Mouse (Mus musculus) kidney, postnatal 14 days (tissue): ENCODE results near the gene Slc44a5.
"Not testable (repeated sequence)": the region's sequence is repeated elsewhere in the genome, so short reads cannot be mapped to it uniquely, and the experiment has no call there.

Experiments used
- DNase-seq: peaks from one replicate; pipeline ENCODE4 v3.0.0; 2022; ENCODE audit warnings: mixed read lengths

Gene Slc44a5

DNA sequence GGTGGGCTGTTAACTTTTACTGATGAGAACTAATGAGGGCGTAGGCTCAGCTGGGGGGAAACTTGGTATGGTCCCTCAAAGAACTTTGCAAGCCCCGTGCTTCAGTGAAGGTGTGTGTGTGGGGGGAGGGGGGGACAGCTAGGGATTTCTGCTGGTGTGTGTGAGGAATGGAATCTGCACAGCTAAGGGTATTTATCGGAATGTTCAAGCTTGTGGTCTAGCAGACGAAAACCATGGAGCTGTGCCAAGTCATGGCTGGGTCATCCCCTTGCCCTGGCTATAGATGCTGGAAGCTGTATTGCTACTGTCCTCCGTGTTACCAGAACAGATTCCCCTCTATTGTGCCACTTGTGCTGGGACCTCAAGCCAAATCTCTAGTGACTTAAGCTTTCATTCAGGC lies 138.0 kb downstream of the Slc44a5 start:
- DNase-seq = peak; percentile 16

DNA sequence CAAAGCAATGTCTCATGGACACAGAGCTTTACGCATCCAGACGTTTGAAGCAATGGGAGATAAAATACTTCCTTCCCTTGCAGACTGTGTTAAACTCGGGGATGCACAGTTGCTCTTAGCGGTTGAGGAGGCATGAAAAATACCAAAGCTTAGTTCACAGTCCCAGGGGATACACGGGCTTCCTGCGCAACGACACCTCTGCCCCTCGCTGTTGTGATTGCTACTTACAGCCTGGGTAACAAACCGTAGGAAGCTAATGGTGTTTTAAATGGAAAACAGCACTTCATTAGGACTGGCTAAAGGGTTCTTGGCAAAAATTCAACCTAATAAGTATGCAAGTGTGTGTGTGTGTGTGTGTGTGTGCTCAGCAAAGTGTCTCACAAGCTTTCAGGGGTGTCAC lies 141.8 kb downstream of the Slc44a5 start:
- DNase-seq = no peak

DNA sequence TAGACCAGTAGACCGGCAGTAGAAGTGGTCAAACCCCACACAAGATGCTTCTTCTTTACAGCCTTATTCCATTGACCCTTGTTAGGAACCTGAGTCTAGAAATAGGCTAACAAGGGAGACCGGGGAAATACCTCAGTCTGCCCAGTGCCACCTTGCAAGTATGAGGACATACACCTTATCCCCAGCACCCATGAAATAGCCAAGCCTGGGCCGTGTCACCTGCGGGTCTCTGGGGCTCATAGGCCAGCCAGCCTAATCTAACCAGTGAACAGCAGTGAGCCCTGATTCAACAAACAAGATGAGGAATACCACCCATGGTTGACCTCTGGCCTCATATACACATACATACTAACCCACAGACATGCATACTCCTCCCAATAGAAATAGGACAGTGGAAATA lies 142.2 kb downstream of the Slc44a5 start:
- no peak for DNase-seq

DNA sequence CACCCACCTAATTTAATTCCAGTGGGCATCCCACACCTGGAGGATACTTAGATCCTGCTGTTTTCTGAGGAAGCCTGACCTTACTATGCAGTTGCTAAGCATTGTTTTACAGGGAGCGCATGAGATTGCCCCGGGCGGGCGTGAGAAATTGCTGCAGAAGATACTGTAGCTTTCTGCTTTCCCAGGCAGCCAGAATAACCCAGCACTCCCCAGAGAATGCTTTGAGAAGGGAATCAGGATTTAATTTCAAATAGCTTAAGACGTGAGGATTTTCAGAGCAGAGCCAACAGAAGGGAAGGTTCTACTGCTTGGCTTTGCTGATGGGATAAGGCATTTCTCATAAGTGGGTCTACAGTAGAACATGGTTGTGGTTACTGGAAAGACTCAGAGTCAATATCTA lies 142.8 kb downstream of the Slc44a5 start:
- no peak for DNase-seq

DNA sequence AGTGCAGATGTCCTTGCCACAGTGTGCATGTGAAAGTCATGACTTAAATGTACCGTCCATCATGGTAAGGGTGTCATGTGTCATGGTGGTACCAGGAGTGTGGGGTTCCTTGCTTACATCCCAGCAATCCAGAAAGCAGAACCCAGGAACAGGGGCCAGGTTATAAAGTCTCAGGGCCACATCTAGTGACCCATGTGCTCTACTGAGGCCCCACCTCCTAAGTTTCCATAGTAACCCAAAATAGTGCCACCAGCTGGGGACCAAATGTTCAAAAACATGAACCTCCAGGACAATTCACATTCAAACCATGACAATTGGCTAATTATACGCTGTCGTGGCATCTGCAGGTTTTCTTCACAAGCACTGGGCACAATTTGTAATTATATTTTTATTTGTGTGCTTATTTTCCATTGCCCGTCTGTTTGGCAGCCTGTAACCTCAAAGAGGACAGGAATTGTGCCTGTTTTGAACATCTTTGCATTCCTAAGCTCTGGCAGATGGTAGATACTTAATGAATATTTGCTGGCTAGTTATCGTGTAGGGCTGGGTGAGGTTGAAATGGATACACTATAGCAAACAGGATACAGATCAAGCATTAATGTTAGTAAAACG lies 145.9 kb downstream of the Slc44a5 start:
- DNase-seq = no peak

DNA sequence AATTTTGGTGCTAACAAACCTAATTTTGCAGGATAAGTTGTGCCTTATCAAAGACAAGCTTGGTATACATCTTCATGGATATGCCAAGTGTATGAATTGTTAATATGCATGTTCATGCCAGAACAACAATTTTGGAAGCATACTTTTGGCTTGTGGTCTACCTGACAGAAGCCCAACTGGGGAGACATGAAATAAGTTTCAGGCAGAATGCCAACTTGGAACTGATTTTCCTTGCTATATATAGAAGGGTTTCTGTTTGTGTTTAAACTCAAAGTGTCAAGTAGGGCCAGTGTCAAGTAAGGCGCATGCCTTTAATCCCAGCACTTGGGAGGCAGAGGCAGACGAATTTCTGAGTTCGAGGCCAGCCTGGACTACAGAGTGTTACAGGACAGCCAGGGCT lies 149.3 kb downstream of the Slc44a5 start:
- no peak for DNase-seq

DNA sequence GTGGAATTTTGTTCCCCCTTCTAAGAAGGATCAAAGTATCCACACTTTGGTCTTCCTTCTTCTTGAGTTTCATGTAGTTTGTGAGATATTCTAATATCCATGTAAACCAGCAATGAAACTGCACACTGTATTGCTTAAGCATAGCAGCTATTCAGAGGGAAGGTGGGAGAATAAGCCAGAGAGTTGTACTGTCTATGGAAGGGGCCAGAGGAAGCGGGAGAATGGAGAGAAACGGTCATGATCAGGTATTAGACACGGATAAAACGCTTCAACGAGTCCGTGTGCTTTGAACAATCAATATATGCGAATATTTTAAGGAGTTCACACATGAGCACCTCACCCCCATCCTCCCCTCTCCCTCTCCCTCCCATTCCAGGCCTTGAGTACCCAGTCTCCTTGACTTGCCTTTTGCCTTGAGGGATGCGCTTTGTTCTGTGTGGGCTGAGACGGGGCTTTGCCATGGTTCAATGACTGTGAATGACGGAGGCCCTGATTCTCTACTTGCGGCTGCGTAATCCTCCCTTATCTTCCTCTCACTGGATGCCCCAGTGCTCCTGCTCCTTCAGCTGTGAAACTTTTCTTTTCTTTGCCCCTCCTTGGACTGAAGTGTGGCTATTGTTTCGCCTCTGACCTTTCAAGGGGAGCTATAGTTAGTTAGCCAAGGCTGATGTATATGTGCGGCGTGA lies 151.8 kb downstream of the Slc44a5 start:
- DNase-seq = no peak

DNA sequence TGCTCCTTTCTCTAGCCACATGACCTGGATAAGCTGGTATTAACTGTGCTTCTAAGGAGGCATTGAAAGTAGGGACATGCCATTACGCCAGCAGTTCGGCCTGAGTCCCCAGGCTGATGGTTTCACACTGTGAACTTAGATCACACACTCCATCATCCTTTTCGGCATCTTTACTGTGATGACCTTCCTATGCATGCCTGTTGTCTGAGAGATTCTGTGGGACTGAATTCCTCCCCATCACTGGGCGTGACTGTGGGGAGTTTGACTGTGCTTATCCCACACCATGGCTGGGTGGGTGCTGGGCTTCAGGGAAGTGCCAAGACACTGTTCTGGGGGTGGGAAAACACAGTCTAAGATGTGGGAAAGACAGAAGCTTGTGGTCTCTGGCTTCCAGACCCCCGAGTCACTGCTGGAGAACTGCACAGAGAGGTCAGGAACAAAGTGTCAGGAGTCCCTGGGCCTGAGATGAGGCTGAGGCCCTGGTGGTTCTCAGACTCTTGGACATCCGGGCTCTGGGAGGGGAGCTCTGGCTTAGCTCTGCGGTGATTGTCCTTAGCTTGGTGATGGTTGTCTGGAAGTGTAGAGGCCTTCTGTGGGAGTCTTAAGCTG lies 152.6 kb downstream of the Slc44a5 start:
- DNase-seq = no peak

DNA sequence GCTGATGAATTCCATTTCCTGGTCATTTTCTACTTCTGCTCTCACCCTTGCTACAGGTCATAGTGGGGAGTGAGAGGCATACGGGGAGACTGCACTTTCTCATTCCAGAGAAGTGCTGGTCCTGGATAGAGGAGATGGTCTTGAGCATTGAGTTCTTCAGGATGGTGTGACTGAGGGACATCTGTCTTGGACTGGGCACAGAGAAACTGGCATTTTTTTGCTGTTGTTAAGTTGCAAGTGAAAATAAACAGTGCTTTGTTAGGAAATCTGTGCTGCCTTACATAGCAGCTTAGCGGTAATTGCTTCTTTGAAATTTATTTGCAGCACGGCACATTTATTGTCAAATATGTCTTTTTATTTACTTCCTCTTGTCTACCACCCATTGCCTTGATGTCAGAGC lies 154.0 kb downstream of the Slc44a5 start:
- no peak for DNase-seq

DNA sequence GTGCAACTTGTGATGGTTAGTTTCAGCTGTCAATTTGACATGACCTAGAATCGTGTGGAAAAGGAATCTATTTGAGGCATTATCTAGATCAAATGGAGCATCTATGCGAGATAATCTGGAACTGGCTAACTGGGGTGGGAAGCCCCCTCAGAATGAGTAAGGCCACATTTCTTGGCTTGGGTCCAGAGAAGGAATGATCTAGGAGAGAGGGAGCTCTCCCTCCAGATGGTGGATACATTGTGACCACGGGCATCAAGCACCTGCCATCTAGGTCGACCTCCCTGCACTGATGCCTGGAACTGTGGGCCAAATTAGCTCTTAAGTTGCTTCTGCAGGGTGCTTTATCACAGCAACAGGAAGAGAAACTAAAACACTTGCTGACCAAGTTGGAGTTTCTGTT lies 155.8 kb downstream of the Slc44a5 start:
- DNase-seq = no peak

DNA sequence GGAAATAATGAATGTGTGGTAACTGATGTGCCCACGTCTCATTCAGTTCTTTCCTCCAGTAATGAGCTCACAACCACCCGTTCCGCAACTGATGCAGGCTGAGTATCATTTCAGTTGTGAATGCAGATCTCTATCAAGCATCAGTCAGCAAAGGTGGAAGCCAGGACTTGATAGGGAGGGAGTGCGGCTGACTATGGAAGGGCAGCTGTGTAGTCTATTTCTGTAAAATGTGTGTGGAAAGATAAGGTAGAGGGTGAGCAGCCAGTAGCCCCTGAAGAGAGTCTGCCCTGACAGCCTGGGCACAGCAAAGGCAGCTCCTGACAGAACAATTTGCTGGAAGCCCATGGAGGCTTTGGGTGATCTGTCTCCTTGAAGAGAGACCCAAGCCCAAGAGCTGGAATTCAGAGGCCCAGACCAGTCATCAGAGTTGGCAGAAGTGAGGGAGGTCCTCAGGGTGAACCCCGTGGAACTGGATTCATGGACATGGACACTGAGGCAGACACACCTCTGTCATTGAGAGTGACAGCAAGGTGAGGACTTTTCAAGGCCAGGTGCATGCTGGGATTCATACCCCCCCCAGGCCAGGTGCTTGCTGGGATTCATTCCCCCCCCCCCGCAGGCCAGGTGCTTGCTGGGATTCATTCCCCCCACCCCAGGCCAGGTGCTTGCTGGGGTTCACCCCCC lies 157.3 kb downstream of the Slc44a5 start:
- DNase-seq = no peak

DNA sequence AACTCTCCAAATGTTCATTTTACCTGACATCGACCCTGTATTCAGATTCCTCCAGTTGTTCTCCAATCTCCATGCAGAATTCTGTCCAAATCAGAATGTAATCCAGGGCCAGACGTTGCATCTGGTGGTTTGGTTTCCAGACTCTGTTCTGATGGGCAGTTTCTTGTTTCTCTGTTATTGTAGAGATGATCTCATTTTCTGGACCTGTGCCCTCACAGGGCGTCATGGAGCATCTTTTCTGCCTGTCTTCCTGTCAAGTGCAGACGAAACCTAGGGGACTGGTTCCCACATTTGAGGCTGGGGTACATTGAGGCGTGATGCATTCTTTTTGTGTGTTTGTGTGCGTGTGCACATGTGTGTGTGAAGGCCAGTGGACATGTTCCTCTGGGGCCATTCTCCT lies 160.8 kb downstream of the Slc44a5 start:
- DNase-seq = no peak

DNA sequence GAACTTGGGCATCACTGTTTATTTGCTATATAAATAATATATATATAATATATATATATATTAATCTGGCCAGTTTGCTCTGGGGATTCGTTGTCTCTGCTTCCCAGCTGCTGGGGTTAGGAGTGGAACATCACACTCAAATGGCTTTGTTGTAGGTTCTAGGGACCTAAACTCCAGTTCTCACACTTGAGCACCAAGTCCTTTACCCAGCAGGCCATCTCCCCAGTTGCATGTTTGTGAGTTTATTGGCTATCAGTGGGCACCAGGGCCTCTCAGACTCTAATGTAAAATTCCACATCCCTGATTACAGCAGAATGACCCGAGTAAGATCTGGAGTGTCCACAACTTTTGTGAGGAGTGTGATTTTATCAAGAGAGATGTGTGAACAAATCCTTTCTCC lies 161.5 kb downstream of the Slc44a5 start:
- DNase-seq = no peak

DNA sequence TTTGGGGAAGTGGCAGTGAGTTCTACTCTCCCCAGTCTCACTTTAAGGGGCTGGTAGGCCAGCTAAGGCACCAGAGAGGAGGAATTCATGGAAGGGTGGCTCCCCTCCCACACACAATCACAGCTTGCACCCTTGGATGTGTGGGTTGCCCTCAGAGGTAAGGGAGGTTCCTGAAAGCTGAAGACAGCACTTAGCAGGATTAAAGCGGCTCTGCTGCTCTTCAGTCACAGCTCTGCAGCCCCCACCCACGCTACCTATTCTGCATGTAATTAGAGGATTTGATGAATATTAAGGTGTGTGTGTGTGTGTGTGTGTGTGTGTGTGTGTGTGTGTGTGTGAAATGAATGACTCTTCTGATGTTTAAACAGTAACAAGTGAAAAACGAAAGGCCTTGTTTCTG lies 163.3 kb downstream of the Slc44a5 start:
- no peak for DNase-seq

DNA sequence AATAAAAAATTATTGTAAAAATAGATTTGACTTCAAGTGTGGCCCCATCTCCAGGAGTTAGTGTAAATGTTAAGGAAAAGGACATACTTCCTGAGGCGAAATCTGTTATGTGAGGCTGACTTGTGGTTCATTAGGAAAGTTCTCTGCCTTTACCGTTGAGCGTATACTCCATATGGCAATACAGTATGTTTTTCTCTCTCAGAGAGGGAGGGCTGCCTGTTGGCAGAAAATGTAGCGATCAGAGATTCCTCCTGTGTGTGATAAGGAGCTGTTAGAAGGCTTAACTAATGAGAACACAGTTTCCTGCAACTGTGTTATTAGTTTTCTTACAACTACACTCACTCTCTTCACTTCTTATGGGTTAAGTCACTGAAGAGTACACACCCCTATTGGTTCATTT lies 168.1 kb downstream of the Slc44a5 start:
- no peak for DNase-seq

DNA sequence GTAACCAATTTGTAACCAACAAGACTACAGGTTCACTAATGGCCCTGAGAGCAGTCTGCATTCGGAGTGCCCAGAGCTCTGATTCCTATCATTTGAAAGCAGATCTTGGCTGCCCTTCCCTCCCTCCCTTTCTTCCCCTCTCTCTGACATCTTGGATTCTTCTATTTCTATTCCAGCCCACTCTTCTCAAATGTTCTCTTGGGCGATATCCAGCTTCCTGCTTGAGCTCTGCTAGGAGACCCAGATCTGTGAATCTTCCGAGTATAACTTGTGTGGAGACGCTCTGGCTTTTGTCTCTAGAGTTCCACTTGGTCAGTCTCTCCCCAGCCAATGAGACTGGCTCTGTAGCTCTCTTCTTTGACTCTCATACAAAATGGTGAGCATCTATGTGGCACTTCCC lies 169.4 kb downstream of the Slc44a5 start:
- peak; percentile 20 for DNase-seq

DNA sequence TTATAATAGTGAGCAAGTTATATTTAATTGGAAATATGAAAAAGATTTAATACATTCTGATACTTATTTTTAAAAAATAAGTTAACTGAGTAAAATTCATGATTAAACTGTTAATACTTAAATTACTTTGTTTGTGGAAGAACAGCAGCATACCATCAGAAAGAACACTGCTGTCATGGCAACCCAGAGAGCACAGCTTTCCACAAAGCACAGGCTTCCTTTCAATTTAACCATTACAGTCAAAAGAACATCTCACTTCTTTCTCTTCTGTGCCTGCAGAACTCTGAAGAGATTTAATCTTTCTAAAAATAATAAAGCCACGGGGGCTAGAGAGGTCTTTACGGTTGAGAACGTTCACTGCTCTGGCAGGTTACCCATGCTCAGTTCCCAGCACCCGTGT lies 172.5 kb downstream of the Slc44a5 start:
- DNase-seq = no peak

DNA sequence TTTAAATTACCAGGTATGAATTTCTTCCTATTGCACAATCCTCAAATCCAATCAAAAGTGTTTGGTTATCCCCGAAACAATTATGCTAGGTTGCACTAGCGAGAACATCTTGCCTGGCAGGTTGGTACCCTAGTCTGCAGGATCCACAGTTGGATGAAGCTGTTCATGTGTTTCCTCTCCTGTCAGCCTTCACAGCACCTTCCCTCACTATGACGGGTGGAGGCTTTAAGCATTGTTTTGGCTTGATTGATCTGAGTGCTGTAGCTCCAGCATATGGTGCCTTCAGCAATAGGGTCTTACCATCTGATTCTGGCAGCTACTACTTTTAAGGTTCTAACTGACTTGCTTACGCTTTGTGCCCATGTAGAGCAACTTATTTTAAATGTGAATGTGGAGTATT lies 176.5 kb downstream of the Slc44a5 start:
- DNase-seq = no peak

DNA sequence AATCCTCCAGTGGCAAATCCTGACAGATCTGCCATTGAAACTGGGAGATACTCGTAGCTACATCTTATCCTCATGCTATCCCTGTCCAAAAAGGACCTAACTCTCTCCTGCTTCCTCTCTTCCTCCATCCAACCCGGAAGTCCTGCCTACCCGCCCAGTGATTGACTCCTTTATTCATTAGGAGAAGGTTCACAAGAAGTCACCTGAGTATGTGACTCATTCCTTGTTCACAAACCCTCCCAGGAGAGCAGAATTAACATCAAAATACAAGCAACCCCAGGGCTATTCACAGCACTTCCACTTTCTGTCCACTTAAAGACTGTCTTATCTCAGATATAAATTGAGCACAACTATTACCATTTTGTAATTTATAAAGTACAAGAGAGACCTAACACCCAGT lies 180.3 kb downstream of the Slc44a5 start:
- not testable (repeated sequence) for DNase-seq

DNA sequence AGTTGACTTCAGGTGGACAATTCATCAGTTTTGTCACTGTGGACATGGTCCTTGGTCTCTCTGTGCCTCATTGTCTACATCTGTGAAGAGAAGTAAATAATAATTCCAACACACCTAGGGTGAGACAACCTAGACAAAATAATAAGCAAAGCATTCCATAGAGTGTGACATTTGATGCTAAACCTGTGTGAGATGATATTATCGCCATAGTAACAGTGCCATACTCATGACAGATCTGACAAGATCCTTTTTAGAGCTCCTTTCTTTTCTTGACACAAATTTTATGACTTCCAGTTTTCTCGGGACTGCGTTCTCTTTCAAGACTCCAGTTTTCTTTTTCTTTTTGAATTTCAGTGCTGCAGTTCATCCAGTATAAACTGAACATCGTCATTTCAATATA lies 192.6 kb downstream of the Slc44a5 start:
- no peak for DNase-seq

DNA sequence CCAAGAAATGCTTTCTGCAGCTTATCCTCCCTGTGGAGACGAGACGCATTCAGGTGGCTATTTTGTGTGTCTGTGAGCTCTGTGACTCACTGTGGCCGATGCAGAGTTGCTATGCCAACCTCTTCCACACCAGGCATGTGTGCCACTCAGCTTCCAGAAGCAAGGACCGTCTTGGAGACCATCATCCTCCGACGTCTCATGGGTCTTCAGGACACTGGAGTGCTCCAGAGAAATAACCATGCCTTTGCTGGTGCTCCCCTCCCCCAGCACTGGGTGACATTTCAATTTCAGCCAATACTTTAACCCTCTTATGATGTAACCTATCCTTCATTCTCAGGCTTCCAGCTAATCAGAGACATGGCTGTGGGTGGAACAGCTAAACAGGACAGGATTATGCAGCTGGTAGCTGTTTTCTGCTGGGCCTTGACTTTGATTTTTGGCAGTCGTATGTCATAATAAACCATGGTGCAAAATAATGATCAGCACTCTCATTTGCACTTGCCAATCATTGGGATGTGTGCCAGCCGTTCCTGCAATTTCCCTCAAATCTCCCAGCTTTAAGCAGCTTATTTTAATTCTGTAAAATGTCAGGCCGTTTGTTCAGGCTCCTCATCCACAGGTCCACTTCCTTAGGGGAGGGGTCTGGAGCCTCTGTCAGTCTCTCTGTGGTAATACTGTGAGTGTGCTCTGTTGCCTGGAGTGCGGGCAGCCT lies 198.8 kb downstream of the Slc44a5 start:
- DNase-seq = no peak

DNA sequence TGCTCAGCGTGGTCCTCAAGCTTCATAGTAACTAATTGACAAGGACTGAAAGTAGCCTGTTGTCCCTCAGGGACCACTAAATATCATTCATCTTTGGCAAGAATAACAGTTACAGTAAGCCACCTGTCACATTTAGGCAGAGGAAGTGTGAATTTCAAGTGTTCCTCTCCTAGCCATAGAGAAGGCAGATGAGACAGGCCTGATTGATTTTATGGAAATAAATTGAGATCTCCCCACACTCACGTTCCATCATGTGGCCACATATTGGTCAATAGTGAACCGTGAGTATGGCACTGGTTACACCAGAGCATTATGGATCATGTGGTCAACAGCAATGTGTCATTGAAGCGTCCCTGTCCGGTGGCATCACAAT lies 199.3 kb downstream of the Slc44a5 start:
- DNase-seq = no peak

DNA sequence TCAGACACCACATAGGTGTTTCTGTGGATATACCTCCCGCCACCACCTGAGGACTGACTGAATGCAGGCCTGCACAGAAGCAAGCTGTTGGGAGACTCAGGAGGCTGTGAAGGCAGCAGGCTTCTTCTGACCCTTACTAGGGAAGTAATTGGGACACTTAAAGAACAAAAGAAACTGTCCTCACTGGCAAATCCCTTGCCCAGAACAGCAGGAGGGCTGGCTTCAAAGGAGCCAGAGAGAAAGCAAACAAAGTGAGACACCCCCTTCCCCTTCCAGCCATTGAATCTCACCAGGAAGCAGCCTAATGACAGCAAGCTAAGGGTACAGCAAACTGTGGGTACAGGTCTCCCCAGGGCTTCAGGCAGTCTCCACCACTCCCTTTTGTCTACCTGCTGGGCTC lies 200.3 kb downstream of the Slc44a5 start:
- DNase-seq = no peak

DNA sequence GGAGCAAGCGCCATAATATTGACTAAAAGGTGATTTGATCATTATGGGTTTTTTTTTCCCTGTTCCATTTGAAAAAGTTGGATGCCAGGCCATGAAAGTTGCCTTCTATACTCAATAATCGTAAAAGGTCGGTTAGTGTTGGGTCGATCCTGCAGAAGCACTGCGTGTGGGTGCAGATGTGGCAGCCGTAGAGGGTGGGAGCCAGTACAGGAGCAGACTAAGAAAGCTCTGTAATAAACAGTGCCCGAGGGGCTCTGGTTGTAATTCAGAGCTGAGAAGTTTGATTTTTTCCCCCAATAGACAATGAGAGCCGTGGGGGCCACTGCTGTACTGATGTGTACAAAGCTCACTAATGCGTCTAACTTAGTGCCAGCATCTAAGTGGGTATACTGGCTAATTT lies 200.8 kb downstream of the Slc44a5 start:
- DNase-seq = no peak
